Mouse (Mus musculus) midbrain, embryonic 15.5 days (tissue): ENCODE measurements around the gene Emx1. TPM values are rescaled to one million over a fixed set of nuclear protein-coding genes. Genes with fewer than 3 reads are reported as not detected.
A peak's percentile ranks its signal among the peaks of the same experiment; 100 is the strongest.

ENCODE experiments used
- ATAC-seq: fragments of 200-750 bp; cut with Nextera tagmentation; replicated peaks from 2 replicates; pipeline ENCODE4 v1.8.0; 2017; ENCODE audit warnings: moderate TSS enrichment
- H3K27ac ChIP-seq: fragments of 300-500 bp; sonication (generic); 2 replicates; pipeline ENCODE4 v1.5.1; 2015; ENCODE audit warnings: mild to moderate bottlenecking, inconsistent platforms
- H3K27me3 ChIP-seq: fragments of 300-500 bp; sonication (generic); replicated peaks from 2 replicates; pipeline ENCODE4 v1.6.1; 2015; ENCODE audit warnings: inconsistent platforms
- H3K36me3 ChIP-seq: fragments of 300-500 bp; sonication (generic); replicated peaks from 2 replicates; pipeline ENCODE4 v1.6.1; 2015; ENCODE audit warnings: inconsistent platforms
- H3K4me1 ChIP-seq: fragments of 300-500 bp; sonication (generic); 2 replicates; pipeline ENCODE4 v1.6.1; 2015; ENCODE audit warnings: inconsistent platforms
- H3K4me2 ChIP-seq: fragments of 300-500 bp; sonication (generic); 2 replicates; pipeline ENCODE4 v1.6.1; 2015; ENCODE audit warnings: inconsistent platforms, mild to moderate bottlenecking, moderate library complexity
- H3K4me3 ChIP-seq: fragments of 300-500 bp; sonication (generic); 2 replicates; pipeline ENCODE4 v1.5.1; 2015; ENCODE audit warnings: mild to moderate bottlenecking, inconsistent platforms
- H3K9ac ChIP-seq: fragments of 300-500 bp; sonication (generic); 2 replicates; pipeline ENCODE4 v1.6.1; 2015; ENCODE audit warnings: mild to moderate bottlenecking, inconsistent platforms
- H3K9me3 ChIP-seq: fragments of 300-500 bp; sonication (generic); 2 replicates; pipeline ENCODE4 v1.6.1; 2016; ENCODE audit warnings: inconsistent platforms
- WGBS: fragments of 180-500 bp; shearing (Covaris S2); methylation state at CpG from one replicate; pipeline ENCODE4 v1.1.7; 2015; ENCODE audit warnings: mixed read lengths; 5-methylcytosine and 5-hydroxymethylcytosine counted together
- polyA plus RNA-seq: library from polyadenylated mRNA; unstranded; fragments of >200 nt; fragmentation: Nextera tagmentation; extraction: Ambion mirVana; gene quantifications from 2 replicates; pipeline ENCODE4 v1.2.1, GENCODE M21; 2015

Gene Emx1
- polyA plus RNA-seq, 1 experiment from 2014 or later: 1.4 TPM

DNA sequence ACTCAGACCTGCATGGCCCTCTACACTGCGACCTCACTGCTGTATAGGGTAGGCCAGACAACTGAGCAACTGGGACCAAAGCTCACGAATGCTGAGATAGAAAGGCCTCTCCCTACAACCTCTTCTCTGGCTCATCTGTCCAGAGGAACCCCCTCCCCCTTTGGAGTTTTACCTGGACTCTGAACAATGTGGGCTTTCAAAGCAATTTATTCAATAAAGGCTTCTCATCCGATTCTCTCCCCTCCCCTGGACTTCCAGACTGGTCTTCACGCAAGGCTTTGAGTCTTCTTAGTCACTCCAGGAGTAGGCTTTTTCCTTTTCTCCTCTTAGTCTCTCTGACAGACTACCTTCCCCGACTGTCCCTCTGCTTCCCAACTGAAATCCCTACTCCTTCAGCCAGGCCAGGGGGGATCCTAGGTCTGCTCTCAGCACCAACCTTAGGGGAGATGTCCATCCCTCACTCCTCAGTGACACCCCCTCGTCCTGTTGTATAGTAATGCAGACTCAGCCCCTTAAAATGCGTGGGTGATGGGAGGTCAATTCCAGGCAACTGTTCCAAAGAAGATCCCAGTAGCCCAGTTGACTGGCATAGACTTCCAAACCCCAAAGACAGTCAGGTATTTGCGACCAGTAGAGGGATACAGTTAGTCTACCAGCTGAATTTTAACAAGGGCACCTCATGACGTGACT, 4.7 kb downstream of the Emx1 start:
- no peak overlapping the region for H3K4me3 ChIP-seq
- no peak overlapping the region for H3K4me2 ChIP-seq
- peaks cover 38% of the 10 kb centered on the region for H3K4me1 ChIP-seq
- H3K27me3 ChIP-seq: peaks cover 70% of the 10 kb centered on the region
- no peaks in the 10 kb centered on the region for H3K36me3 ChIP-seq
- H3K27ac ChIP-seq: no peak overlapping the region
- no peaks in the 10 kb centered on the region for H3K9me3 ChIP-seq
- WGBS: 21% methylated on average over 9 of the region's 9 CpGs
- ATAC-seq: no peak
- no peak overlapping the region for H3K9ac ChIP-seq

- Histone ChIP-seq H3K9ac (no peak overlapping the region), H3K9me3 (no peaks in the 10 kb centered on the region), H3K4me3 (no peak overlapping the region), H3K4me2 (peak overlapping the region; percentile 24), H3K4me1 (peaks cover 21% of the 10 kb centered on the region), H3K27ac (no peak overlapping the region), H3K27me3 (peaks cover 69% of the 10 kb centered on the region), H3K36me3 (no peaks in the 10 kb centered on the region)
- 3% methylated on average over 29 of the region's 29 CpGs for WGBS
- no peak for ATAC-seq
Observed at GRCm38 (mm10) chr6:85193381-85194318, 6.4 kb downstream of the Emx1 start.

DNA sequence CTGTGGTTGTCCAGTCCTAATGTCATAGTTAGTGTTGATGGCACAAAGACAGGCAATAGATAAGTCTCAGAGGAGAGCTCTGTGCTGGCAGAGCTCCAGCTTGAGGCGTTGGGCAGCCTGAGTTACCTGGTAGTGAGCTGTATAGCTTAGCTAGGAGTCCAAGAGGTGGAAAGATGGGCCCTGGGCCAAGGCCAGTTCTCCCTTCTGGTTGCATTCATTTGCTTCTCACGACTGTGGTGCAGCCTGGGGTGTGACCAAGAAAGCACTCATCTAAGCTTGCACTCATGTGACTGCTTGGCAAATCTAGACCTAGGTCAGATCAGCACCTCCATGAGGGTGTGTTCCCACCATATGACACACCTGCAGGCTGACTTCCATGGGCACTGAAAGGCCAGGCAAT, 10.7 kb downstream of the Emx1 start:
- peaks cover 7% of the 10 kb centered on the region for H3K4me1 ChIP-seq
- no peak for ATAC-seq
- H3K9ac ChIP-seq: no peak overlapping the region
- H3K36me3 ChIP-seq: no peaks in the 10 kb centered on the region
- no peak overlapping the region for H3K27ac ChIP-seq
- 79% methylated on average over 2 of the region's 2 CpGs for WGBS
- no peak overlapping the region for H3K4me3 ChIP-seq
- H3K9me3 ChIP-seq: no peaks in the 10 kb centered on the region
- H3K27me3 ChIP-seq: peaks cover 40% of the 10 kb centered on the region
- H3K4me2 ChIP-seq: no peak overlapping the region

DNA sequence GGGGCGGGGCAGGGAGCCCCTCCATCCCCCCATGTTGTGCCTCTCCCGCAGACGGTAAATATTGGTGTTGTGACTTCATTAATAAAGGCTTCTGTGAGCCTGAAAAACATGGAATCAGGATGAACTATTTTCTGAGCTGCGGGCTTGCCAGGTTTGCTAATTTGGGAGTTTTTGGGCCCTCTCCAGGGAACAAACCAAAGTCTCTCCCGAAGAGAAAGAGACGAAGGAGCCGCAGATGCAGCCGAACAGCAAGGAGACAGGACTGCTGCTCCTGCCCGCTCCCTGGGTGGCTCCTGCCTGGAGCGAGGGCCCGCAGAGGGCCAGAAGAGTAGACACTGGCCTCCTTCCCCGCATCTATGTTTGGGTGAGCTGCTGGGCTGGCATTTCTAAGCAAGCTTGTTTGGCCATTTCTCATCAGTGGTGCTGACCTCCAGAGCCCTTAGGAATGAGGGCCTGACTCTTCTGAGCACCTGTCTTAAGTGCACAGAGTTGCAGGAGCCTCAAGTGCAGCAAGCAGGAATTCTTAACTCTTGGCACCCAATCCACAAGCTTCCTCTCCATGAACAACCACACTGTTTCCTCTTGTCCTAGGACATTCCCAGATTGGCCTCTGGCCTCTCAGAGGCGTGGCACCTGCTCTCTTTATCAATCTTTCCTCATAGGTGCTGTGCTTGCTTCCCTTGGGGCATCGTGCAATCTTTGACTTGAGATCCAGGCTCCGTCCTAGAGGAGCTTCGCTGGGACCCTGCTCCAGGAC, 19.1 kb downstream of the Emx1 start:
- Histone ChIP-seq H3K27ac (no peak overlapping the region), H3K9ac (no peak overlapping the region), H3K4me2 (no peak overlapping the region), H3K27me3 (0 out of 2 replicates have a peak, but pooled peaks cover 6% of the 10 kb centered on the region), H3K36me3 (no peaks in the 10 kb centered on the region), H3K4me3 (no peak overlapping the region), H3K4me1 (no peaks in the 10 kb centered on the region), H3K9me3 (no peaks in the 10 kb centered on the region)
- 32% methylated on average over 16 of the region's 16 CpGs for WGBS
- no peak for ATAC-seq

- Histone ChIP-seq H3K9me3 (no peaks in the 10 kb centered on the region), H3K4me1 (no peaks in the 10 kb centered on the region), H3K9ac (no peak overlapping the region), H3K27me3 (0 out of 2 replicates have a peak, but pooled peaks cover 6% of the 10 kb centered on the region), H3K4me3 (no peak overlapping the region), H3K36me3 (no peaks in the 10 kb centered on the region), H3K4me2 (no peak overlapping the region), H3K27ac (no peak overlapping the region)
- no peak for ATAC-seq
- 55% methylated on average over 15 of the region's 15 CpGs for WGBS
Observed at GRCm38 (mm10) chr6:85206939-85207285, 19.7 kb downstream of the Emx1 start.

DNA sequence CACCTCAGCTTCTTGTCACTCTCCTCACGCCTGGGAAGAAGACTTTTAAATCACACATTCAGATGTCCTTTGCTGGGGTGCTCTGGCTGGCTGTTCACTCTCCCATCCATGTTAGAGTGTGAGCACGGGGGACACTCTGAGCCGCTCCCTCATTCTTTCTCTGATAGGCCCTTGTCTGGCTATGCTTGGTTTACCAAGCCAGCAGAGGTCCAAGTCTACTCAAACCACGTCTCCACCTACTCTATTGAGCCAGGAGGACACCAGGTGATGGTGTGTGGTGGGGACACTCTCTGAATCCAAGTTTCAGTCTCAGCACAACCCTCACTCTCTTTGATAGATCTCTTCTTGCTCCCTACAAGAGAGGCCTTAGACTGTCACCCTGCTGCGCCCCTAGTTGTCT, 20.1 kb downstream of the Emx1 start:
- no peak for ATAC-seq

DNA sequence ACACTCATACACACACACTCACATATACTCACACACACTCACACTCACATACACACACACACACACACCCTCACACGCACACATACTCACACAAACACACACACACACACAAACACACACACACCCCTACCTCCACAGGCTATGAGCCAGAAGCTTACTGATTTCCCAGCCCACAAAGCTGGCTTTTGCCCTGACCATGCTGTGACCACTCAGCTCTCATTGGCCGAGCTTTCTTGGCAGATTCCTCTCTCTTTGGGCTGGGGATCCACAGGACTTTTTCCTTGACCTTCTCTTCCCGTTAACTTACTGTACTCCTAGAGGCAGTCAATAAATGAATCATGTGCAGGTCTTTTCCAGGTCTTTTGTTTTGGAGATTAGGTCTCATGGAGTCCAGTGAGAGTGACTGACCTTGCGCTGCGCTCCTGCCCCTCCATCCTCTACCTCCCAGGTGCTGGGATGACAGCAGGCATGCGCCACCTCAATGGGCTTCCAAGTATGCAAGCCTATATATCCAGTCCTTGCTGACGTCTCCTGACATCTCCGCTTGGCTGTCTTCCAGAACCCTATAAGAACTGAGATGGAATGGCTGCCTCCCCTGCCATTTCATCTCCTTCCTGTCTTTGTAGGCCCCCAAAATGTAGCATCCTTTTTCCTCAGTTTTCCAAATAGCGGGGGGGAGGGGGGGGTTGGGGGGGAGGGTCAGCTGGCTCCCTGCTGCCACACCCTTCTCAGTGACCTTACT, 22.2 kb downstream of the Emx1 start:
- Histone ChIP-seq H3K9me3 (no peaks in the 10 kb centered on the region), H3K4me2 (no peak overlapping the region), H3K4me3 (no peak overlapping the region), H3K4me1 (no peaks in the 10 kb centered on the region), H3K27me3 (0 out of 2 replicates have a peak, but pooled peaks cover 4% of the 10 kb centered on the region), H3K9ac (no peak overlapping the region), H3K36me3 (no peaks in the 10 kb centered on the region), H3K27ac (no peak overlapping the region)
- ATAC-seq: no peak
- WGBS: 82% methylated on average over 9 of the region's 9 CpGs

More for the DNA sequence above, 20.1 kb downstream of the Emx1 start:
- no peak overlapping the region for H3K9ac ChIP-seq
- H3K4me3 ChIP-seq: no peak overlapping the region
- no peaks in the 10 kb centered on the region for H3K36me3 ChIP-seq
- H3K27me3 ChIP-seq: 0 out of 2 replicates have a peak, but pooled peaks cover 6% of the 10 kb centered on the region
- H3K27ac ChIP-seq: no peak overlapping the region
- no peak overlapping the region for H3K4me2 ChIP-seq
- H3K9me3 ChIP-seq: no peaks in the 10 kb centered on the region
- 71% methylated on average over 5 of the region's 5 CpGs for WGBS
- no peaks in the 10 kb centered on the region for H3K4me1 ChIP-seq

DNA sequence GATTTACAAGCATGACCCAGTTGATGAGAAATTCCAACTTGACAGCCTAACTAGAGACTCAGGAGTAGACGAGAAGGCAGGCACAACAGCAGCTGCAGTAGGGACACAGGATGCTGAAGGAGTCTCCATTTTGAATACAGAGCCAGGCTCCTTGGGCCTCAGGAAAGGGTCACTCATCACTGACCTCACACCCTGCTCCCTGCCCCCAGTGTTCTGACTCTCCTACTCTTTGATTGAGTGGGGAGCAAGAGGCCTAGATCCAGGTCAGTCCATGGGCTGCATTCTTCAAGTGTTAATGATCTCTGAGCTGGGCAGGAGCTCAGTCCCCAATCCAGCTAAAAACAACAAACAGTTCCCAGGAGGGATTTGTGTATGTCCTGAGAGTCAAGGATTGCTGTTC, 23.4 kb downstream of the Emx1 start:
- Histone ChIP-seq H3K27me3 (no peaks in the 10 kb centered on the region), H3K4me1 (no peaks in the 10 kb centered on the region), H3K4me3 (no peak overlapping the region), H3K4me2 (no peak overlapping the region), H3K27ac (no peak overlapping the region), H3K36me3 (no peaks in the 10 kb centered on the region), H3K9ac (no peak overlapping the region), H3K9me3 (no peaks in the 10 kb centered on the region)
- 55% methylated on average over 1 of the region's 1 CpGs for WGBS
- no peak for ATAC-seq

- Histone ChIP-seq H3K9ac (no peak overlapping the region), H3K27ac (no peak overlapping the region), H3K27me3 (no peaks in the 10 kb centered on the region), H3K9me3 (no peaks in the 10 kb centered on the region), H3K4me3 (no peak overlapping the region), H3K4me1 (no peaks in the 10 kb centered on the region), H3K36me3 (no peaks in the 10 kb centered on the region), H3K4me2 (no peak overlapping the region)
- ATAC-seq: no peak
- 61% methylated on average over 4 of the region's 4 CpGs for WGBS
Observed at GRCm38 (mm10) chr6:85218251-85218650, 31.0 kb downstream of the Emx1 start.

GRCm38 (mm10) chr6:85218684-85219445, 31.6 kb downstream of the Emx1 start:
- H3K9ac ChIP-seq: no peak overlapping the region
- no peaks in the 10 kb centered on the region for H3K27me3 ChIP-seq
- H3K27ac ChIP-seq: no peak overlapping the region
- no peak overlapping the region for H3K4me3 ChIP-seq
- no peaks in the 10 kb centered on the region for H3K9me3 ChIP-seq
- no peak overlapping the region for H3K4me2 ChIP-seq
- ATAC-seq: no peak
- 28% methylated on average over 5 of the region's 5 CpGs for WGBS
- H3K36me3 ChIP-seq: no peaks in the 10 kb centered on the region
- H3K4me1 ChIP-seq: no peaks in the 10 kb centered on the region

DNA sequence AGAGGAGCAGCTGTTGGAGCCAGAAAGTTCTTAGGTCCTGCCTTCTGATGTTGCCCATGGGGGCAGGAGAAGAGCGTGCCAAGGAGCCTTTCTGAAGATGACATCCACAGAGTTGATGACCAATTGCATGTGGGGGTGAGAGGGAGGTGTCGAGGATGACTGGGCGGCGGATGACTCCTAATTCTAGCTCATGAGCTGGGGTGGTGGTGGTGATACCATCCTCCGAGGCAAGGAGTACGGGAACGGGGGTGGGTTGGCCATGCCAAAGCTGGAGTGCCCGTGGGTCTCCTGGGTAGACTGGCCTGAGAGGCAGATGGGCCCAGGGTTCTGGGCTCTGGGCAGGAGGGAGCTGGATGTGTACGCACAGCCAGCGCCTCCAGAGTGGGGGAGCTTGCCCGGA, 32.5 kb downstream of the Emx1 start:
- no peak overlapping the region for H3K4me3 ChIP-seq
- no peak for ATAC-seq
- H3K36me3 ChIP-seq: no peaks in the 10 kb centered on the region
- no peak overlapping the region for H3K9ac ChIP-seq
- H3K27me3 ChIP-seq: no peaks in the 10 kb centered on the region
- no peak overlapping the region for H3K4me2 ChIP-seq
- WGBS: 93% methylated on average over 11 of the region's 11 CpGs
- H3K4me1 ChIP-seq: peaks cover 2% of the 10 kb centered on the region; the same call in 1 of the 2 replicates
- no peaks in the 10 kb centered on the region for H3K9me3 ChIP-seq
- no peak overlapping the region for H3K27ac ChIP-seq
